Mouse (Mus musculus) layer of hippocampus, postnatal 36 days (tissue): ENCODE measurements at regions not wholly inside any gene's neighbourhood (a gene's known extent, or its start where the extent isn't known, plus 50 kb on each side); places are given as distances from the start of the nearest gene placed in this dataset.
A peak's percentile ranks its signal among the peaks of the same experiment; 100 is the strongest.

Source experiments
- DNase-seq, 2 experiments: peaks; one replicate each; pipeline ENCODE4 v3.0.0; 2022

- no peak for DNase-seq
These were observed 351.9 kb downstream of the Tbc1d22a start for GRCm38 (mm10) chr15:86566111-86566510.

DNA sequence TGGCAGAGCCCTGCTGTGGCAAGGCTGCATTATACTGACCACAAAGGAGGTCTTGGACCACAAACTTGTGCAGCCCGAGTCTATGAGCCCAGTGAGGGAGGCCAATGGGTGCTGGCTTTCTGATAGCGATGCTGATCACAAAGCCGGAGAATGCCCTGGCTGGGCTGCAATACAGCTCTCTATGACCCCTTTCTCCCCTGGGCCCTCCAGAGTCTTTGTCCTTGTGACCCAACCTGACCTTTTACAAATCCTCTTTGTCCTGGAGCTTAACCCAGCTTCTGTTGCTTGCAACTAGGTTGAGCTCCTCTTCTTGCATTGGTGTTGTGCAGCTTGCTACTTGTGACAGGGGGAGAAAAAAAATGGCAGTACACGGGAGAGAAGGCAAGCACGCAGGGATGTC lies 360.1 kb downstream of the Tbc1d22a start:
- no peak for DNase-seq

GRCm38 (mm10) chr15:86576666-86577065 lies 362.4 kb downstream of the Tbc1d22a start:
- DNase-seq = no peak

GRCm38 (mm10) chr15:86578689-86579088 lies 364.4 kb downstream of the Tbc1d22a start:
- DNase-seq = no peak

- DNase-seq = no peak
These were observed 368.2 kb downstream of the Tbc1d22a start for GRCm38 (mm10) chr15:86582240-86583090.

DNA sequence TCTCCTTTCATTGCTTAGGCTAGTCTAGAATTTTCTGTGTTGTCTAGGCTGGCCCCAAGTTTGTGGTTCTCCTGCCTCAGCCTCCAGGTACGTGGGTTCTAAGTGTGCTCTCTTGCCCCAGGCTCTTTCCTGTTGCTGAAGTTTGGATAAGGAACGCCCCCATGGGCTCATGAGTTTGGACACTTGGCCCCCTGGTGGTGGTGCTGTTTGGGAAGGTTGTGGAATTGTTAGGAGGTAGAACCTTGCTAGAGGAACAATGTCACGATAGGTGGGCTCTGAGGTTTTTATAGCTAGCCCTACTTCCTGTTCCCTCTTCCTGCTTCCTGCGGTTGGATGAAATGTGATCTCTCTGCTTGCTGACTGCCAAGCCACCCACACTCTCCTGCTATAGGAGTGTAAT lies 371.5 kb downstream of the Tbc1d22a start:
- DNase-seq = no peak

- DNase-seq = no peak
These were observed 372.9 kb downstream of the Tbc1d22a start for GRCm38 (mm10) chr15:86587209-86587608.

GRCm38 (mm10) chr15:86590033-86590432 lies 375.8 kb downstream of the Tbc1d22a start:
- no peak for DNase-seq

DNA sequence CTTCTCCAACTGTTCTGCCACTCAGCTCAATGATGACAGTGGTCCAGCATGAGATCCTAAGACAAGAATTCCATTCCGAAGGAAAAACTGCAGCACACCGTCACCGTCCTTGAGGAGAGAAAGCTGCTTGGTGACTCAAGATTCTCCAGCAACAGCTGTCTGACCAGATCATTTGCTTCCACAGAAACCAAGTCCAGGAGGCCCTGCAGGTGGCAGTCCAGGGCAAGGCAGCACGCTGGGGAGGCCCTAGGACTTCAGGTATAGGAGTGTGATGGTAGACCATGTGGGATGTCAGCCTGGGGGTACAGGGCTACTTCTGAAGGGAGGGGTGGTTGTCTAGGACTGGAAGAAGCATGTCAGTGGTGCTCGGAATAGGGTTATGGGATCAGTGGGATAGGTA lies 376.6 kb downstream of the Tbc1d22a start:
- DNase-seq = no peak

- DNase-seq = peak; percentile 47 to 48
These were observed 379.1 kb downstream of the Tbc1d22a start for GRCm38 (mm10) chr15:86593404-86593803.

DNA sequence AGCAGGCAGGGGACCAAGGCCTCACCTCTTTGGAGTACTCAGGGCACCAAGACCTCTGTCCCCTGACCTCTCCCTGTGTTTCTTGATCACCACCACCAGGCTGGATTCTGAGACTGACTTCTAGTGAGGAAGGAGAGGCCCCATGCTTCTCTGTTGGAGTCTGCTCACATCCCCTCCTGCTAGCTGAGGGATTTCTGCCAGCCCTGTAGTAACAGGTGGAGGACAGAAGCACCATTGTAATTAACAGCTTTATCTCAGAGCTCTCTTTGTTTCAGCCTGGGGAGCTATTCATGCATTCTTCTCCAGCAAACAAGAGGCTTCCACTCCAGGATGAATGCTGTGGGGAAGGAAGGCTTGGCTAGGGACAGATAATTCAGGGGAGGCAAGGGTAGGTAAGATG lies 392.2 kb downstream of the Tbc1d22a start:
- DNase-seq = peak; percentile 21 to 22

DNA sequence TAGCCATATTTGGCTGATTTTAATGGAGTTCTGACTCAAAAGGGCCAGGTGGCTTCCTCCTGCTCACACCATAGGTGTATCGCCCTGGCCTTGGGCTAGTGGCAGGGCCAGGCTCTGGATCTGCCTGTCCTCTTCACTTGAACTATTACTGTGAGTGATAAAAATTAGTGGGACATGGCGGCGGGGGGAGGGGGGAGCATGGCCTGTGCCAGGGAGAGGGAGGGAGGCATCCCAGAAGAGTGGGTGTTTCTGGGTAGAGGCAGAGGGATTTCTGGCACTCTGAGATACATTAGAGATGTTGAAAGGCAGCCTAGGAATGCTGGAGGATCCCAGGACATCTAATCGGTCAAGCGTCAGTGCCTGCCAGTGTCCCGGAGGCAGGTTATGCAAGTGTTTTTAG lies 395.4 kb downstream of the Tbc1d22a start:
- DNase-seq = no peak

DNA sequence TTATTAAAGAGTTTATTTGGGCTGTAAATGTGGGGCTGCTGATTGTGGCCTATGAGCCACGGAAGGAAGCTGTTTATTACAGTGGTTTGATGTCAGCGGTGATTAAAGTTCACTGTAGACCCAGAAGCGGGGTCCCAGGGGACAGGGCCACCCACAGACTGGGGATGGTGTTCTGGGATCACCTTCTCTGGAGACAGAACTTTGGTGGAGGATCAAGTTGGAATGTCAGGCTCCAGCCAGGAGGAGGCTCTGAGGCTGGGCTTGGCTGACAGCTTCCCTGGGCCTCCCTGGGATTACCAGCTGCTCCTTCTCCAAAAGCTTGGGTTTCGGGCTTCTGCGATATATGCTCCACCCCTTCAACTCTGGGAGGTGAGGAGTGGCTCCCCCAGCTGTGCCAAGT lies 417.1 kb downstream of the Tbc1d22a start:
- no peak for DNase-seq

- DNase-seq = no peak
These were observed 431.0 kb downstream of the Tbc1d22a start for GRCm38 (mm10) chr15:86645244-86645643.

- DNase-seq = no peak
These were observed 433.9 kb downstream of the Tbc1d22a start for GRCm38 (mm10) chr15:86648131-86648530.

GRCm38 (mm10) chr15:86673096-86673520 lies 458.8 kb downstream of the Tbc1d22a start:
- DNase-seq = peak; percentile 51 to 54

GRCm38 (mm10) chr15:86677016-86677415 lies 462.8 kb downstream of the Tbc1d22a start:
- no peak for DNase-seq

DNA sequence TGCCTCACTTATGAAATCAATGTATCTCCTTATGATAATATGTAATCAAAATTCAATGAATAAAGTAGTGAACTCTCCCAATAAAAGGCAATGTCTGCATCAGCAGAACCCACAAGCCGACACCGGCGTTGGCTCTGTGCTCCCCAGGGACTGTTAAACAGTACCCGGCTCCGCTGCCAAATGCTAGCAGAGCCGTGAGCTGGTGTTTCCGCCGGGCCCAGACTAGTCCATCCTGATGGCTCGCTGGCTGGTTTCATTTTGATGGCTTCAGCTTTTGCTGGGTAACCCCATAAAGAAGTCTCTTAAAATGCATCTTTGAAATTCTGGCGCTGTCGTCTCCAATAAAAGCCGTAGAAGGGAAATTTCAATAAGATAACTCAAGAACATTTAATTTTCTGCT lies 468.8 kb downstream of the Tbc1d22a start:
- no peak for DNase-seq

DNA sequence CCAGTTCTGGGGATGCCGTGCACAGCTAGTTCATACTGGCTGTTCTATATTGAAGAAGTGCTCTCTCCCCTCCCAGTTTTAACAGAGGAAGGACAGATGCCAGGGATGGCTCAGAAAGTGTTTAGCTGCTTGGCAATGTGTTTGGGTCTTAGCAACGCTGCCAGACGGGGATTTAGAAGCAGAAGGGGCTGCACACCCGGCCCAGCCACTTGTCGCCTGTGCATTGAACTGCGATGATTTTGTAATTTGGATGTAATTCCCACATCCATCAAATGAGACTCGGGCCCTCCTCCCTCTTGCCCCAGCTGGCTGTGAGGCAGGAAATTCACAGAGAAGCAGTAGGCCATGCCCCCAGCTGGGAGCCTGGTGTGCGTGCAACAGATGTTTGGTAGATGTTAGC lies 475.4 kb downstream of the Tbc1d22a start:
- peak; percentile 12 to 23 for DNase-seq

- peak; percentile 8 to 14 for DNase-seq
These were observed 482.5 kb downstream of the Tbc1d22a start for GRCm38 (mm10) chr15:86696806-86697205.

DNA sequence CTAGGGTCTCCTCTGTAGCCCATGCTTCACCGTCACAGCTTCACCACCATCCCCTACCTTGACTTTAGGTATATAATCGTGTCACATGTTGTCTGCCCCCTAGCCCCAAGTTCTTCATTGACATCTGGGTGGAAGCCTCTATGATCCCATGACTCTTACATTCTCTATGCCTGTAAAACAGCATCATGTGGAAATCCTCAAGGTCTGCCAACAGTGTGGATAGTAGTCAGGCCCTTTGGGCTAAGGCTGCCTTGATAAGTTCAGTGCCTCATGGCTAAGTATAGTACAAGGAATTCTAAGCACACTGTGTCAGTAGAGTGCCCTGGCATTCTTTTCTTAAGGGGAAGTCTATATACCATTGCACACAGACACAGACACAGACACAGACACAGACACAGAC lies 496.2 kb downstream of the Tbc1d22a start:
- no peak for DNase-seq

GRCm38 (mm10) chr15:86718376-86718775 lies 504.1 kb downstream of the Tbc1d22a start:
- DNase-seq = no peak

DNA sequence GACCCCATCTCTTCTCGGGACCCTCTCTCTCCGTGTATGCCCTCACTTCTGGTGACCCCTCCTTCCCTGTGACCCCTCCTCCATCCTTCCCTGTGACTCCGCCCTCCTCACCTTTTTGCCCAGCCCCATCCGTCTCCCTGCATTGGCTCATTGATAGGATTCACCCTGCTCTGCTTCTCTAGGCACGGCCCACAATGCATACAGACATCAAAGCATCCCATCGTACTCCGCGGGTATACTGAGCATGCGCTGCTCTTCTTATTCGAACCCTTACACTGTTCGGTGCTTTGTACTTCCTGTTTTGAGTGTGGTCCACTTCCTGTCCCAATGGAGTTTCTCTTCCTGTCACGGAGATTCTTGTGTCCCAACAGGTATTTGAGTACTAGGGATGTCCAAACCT lies 504.8 kb downstream of the Tbc1d22a start:
- no peak for DNase-seq

GRCm38 (mm10) chr15:86721131-86721530 lies 506.9 kb downstream of the Tbc1d22a start:
- no peak for DNase-seq

GRCm38 (mm10) chr15:86737945-86738344 lies 523.7 kb downstream of the Tbc1d22a start:
- DNase-seq = no peak
